Comparison of ENCODE assay signal across 8 mouse cellular contexts in the genomic region with DNA sequence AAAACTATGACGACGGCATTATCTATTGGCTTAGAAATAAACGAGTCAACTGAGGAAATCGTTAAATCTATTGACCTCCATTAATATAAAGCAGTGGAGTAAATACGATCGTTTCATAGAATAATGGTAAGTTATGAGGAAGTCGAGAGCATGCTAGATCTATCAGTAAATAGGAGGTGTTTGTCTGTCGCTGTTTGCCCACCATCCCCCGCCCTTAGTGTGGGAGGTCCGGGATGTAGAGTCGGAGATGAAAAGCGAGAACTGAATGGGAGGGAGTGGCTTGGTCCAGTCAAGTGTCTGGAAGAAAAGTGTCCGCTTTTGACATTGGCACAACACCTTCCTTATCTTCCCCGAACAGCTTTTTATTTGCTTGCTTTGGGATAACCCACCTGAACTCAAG. TPM values are rescaled to one million over a fixed set of nuclear protein-coding genes. Genes with fewer than 3 reads are reported as not detected.
DNase-seq lines count a peak whose midpoint lies in the region; ATAC-seq and TF ChIP-seq lines count a peak whose summit lies in the region.

A gene (plus strand): TSS at position 79 of the 400 bp plus-strand sequence.

- H3K9me3 ChIP-seq in hindbrain, embryonic 10.5 days = no peaks in the 10 kb centered on the region
- H3K9me3 ChIP-seq in liver, postnatal 0 days (ENCODE audit: low read length) = no peaks in the 10 kb centered on the region

- H3K4me1 ChIP-seq in hindbrain, embryonic 10.5 days (replicated peaks) = peaks cover 18% of the 10 kb centered on the region
- H3K4me1 ChIP-seq in liver, postnatal 0 days (ENCODE audit: insufficient read depth) = no peaks in the 10 kb centered on the region

- peak within 1 kb of the TSS; percentile 63 for H3K27ac ChIP-seq in hindbrain, embryonic 10.5 days
- no peak within 1 kb of the TSS for H3K27ac ChIP-seq in liver, postnatal 0 days (ENCODE audit: low read depth)

- H3K27me3 ChIP-seq in hindbrain, embryonic 10.5 days (ENCODE audit: insufficient read depth, poor library complexity, severe bottlenecking) = peaks cover 27% of the 10 kb centered on the region
- H3K27me3 ChIP-seq in liver, postnatal 0 days (ENCODE audit: insufficient read depth, low read length) = peaks cover 18% of the 10 kb centered on the region

- ATAC-seq in liver, postnatal 0 days = no peak
- no peak for ATAC-seq in granulocyte monocyte progenitor cell, adult 5-6 weeks (replicated peaks; ENCODE audit: poor library complexity, severe bottlenecking)
- no peak for ATAC-seq in erythroblast, adult 5-6 weeks (replicated peaks; ENCODE audit: low FRiP score, poor library complexity, severe bottlenecking)

- TF ChIP-seq CTCF in liver, postnatal 0 days (IDR thresholded peaks at IDR 0.05; ENCODE audit: low read depth) = no peak

- peak in 1 of 2 experiments; percentile 33 for DNase-seq in layer of hippocampus, adult 18-20 months (ENCODE audit: low spot score in 2 of 2)
- no peak for DNase-seq in layer of hippocampus, adult 9-10 months (ENCODE audit: low spot score)
- DNase-seq in embryo, embryonic 10.5 days (ENCODE audit: low spot score) = peak; percentile 35
- DNase-seq in hindbrain, embryonic 10.5 days (ENCODE audit: low spot score) = no peak
- no peak for DNase-seq in liver, postnatal 0 days
- no peak for DNase-seq in adipocyte (ENCODE audit: low spot score)

- no peak within 1 kb of the TSS for H3K9ac ChIP-seq in liver, postnatal 0 days (replicated peaks)

- WGBS in hindbrain, embryonic 10.5 days = 8% methylated on average over 14 of the region's 14 CpGs
- 10% methylated on average over 14 of the region's 14 CpGs for WGBS in liver, postnatal 0 days (ENCODE audit: insufficient replicate concordance)

- H3K4me2 ChIP-seq in liver, postnatal 0 days (ENCODE audit: low read depth, low read length) = peak within 1 kb of the TSS; percentile 60

- H3K36me3 ChIP-seq in hindbrain, embryonic 10.5 days = no peaks in the 10 kb centered on the region
- no peaks in the 10 kb centered on the region for H3K36me3 ChIP-seq in liver, postnatal 0 days (replicated peaks; ENCODE audit: insufficient read depth, low read length)

- peak within 1 kb of the TSS; percentile 75 for H3K4me3 ChIP-seq in hindbrain, embryonic 10.5 days
- peak within 1 kb of the TSS; percentile 24 for H3K4me3 ChIP-seq in liver, postnatal 0 days (ENCODE audit: low read depth, low read length)

- no peak for TF ChIP-seq EP300 in liver, postnatal 0 days (IDR thresholded peaks at IDR 0.05; ENCODE audit: low read depth)

RNA-seq across cellular contexts. Expression of the gene that starts here (rescaled TPM):
- 10 to 100 TPM; 17.0 to 19.9 TPM for total RNA-seq in layer of hippocampus, adult 18-20 months (2021)
- 0.34 and 2.0 TPM in 2 replicates for polyA plus RNA-seq in hindbrain, embryonic 10.5 days (2016; fragmentation: Nextera tagmentation; extraction: Ambion mirVana)
- polyA plus RNA-seq in liver, postnatal 0 days (2015; fragmentation: Nextera tagmentation; extraction: Ambion mirVana) = not detected in 2 replicates
- not detected in 2 replicates for total RNA-seq in granulocyte monocyte progenitor cell, adult 5-6 weeks (2014; fragmentation: Nextera tagmentation)
- not detected in 2 replicates for total RNA-seq in granulocyte monocyte progenitor cell, adult 5-6 weeks (2017)
- not detected in 2 replicates for total RNA-seq in erythroblast, adult 5-6 weeks (2015; ENCODE audit: low replicate concordance)
- not detected in 2 replicates for total RNA-seq in erythroblast, adult 5-6 weeks (2017; ENCODE audit: low replicate concordance)

Comparison
In these comparisons a context has a peak if more than half of its experiments do, and no peak if none do; other contexts are left out.
1. RNA of the gene that starts here (total RNA-seq): 17.0 to 19.9 TPM in layer of hippocampus, adult 18-20 months; not detected in granulocyte monocyte progenitor cell, adult 5-6 weeks and not detected in erythroblast, adult 5-6 weeks; every median in the first group is over 10 times any median in the second.